Mouse (Mus musculus) heart, adult 2 months (tissue): ENCODE measurements around the gene Rmi2.

ENCODE experiments used
- CTCF ChIP-seq: fragments of 200-600 bp; IDR thresholded peaks from 2 replicates; pipeline ENCODE4 v1.8.1; 2022; ENCODE audit warnings: antibody characterized with exemption, mild to moderate bottlenecking, moderate library complexity
- POLR2A ChIP-seq: fragments of 200-500 bp; IDR thresholded peaks from 2 replicates; pipeline ENCODE4 v1.6.1; 2011; ENCODE audit warnings: mild to moderate bottlenecking, low read depth, low read length, control low read depth; ENCODE audit not compliant: insufficient read depth

GRCm38 (mm10) chr16:10796034-10796433 lies 38.8 kb upstream of the Rmi2 start, which contains the start of gene Prm2:
- no peak for TF ChIP-seq CTCF
- TF ChIP-seq POLR2A, result no peak
